Mouse (Mus musculus): ENCODE results near the gene Kif19a. TPM values are rescaled to one million over a fixed set of nuclear protein-coding genes. Genes with fewer than 3 reads are reported as not detected.

The Kif19a gene
- polyA plus RNA-seq, 1 experiment from 2014 or later: 0.58 TPM

GRCm38 (mm10) chr11:114795848-114796322 lies 30.7 kb downstream of the Kif19a start, which contains the start of gene Btbd17:
TSS of gene Btbd17 (minus strand) at chr11:114795945.
- Histone ChIP-seq H3K4me1 (peaks cover 21% of the 10 kb centered on the region), H3K27me3 (replicated peaks) (peaks cover 32% of the 10 kb centered on the region), H3K9me3 (no peaks in the 10 kb centered on the region), H3K9ac (no peak within 1 kb of the TSS), H3K4me3 (replicated peaks) (peak within 1 kb of the TSS; percentile 32), H3K36me3 (no peaks in the 10 kb centered on the region), H3K27ac (0 out of 2 replicates have a peak within 1 kb of the TSS, but pooled peaks have one; percentile 2), H3K4me2 (peak within 1 kb of the TSS; percentile 51)
- WGBS: 14% methylated on average over 4 of the region's 4 CpGs
- ATAC-seq (ENCODE audit: insufficient read depth, low FRiP score, low read depth): no peak

GRCm38 (mm10) chr11:114797176-114797575 lies 32.0 kb downstream of the Kif19a start:
- no peak for ATAC-seq (ENCODE audit: insufficient read depth, low FRiP score, low read depth)

GRCm38 (mm10) chr11:114797981-114798380 lies 32.8 kb downstream of the Kif19a start:
- Histone ChIP-seq H3K4me2 (no peak overlapping the region), H3K9me3 (no peaks in the 10 kb centered on the region), H3K4me3 (replicated peaks) (no peak overlapping the region), H3K27me3 (replicated peaks) (peaks cover 11% of the 10 kb centered on the region), H3K4me1 (peaks cover 9% of the 10 kb centered on the region; the same call in 1 of the 2 replicates), H3K36me3 (no peaks in the 10 kb centered on the region), H3K9ac (no peak overlapping the region), H3K27ac (no peak overlapping the region)
- no peak for ATAC-seq (ENCODE audit: insufficient read depth, low FRiP score, low read depth)
- WGBS: 79% methylated on average over 3 of the region's 3 CpGs

More at GRCm38 (mm10) chr11:114797176-114797575, 32.0 kb downstream of the Kif19a start:
- H3K4me1 ChIP-seq: peaks cover 12% of the 10 kb centered on the region
- no peaks in the 10 kb centered on the region for H3K9me3 ChIP-seq
- no peaks in the 10 kb centered on the region for H3K36me3 ChIP-seq
- WGBS: 90% methylated on average over 7 of the region's 7 CpGs
- H3K27ac ChIP-seq: no peak overlapping the region
- no peak overlapping the region for H3K4me2 ChIP-seq
- peaks cover 19% of the 10 kb centered on the region for H3K27me3 ChIP-seq (replicated peaks)
- no peak overlapping the region for H3K4me3 ChIP-seq (replicated peaks)
- no peak overlapping the region for H3K9ac ChIP-seq

GRCm38 (mm10) chr11:114798624-114799023 lies 33.4 kb downstream of the Kif19a start, which contains the start of gene Gpr142:
TSS of gene Gpr142 (plus strand) at chr11:114798924.
- H3K9ac ChIP-seq: no peak within 1 kb of the TSS
- H3K36me3 ChIP-seq: no peaks in the 10 kb centered on the region
- no peaks in the 10 kb centered on the region for H3K9me3 ChIP-seq
- 89% methylated on average over 3 of the region's 3 CpGs for WGBS
- H3K4me3 ChIP-seq (replicated peaks): no peak within 1 kb of the TSS
- H3K27ac ChIP-seq: no peak within 1 kb of the TSS
- H3K4me1 ChIP-seq: peaks cover 9% of the 10 kb centered on the region; the same call in 1 of the 2 replicates
- peaks cover 6% of the 10 kb centered on the region for H3K27me3 ChIP-seq (replicated peaks)
- ATAC-seq (ENCODE audit: insufficient read depth, low FRiP score, low read depth): no peak
- H3K4me2 ChIP-seq: no peak within 1 kb of the TSS

DNA sequence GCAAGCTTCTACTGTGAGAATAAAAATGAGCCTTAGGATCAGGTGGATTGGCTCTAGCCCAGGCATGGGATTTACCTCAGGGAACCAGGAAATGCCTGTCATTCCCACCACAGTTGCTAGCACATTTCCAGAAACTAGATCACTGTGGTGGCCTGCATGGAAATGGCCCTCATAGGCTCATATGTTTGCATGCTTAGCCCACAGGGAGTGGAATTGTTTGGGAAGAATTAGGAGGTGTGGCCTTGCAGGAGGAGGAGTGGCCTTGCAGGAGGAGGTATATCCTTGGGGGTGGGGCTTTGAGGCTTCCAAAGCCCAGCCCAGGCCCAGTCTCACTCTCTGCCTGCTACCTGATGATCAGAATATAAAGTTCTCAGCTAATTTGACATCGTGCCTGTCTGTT lies 36.7 kb downstream of the Kif19a start:
- Histone ChIP-seq H3K9ac (no peak overlapping the region), H3K4me1 (no peaks in the 10 kb centered on the region), H3K36me3 (no peaks in the 10 kb centered on the region), H3K4me2 (no peak overlapping the region), H3K27ac (no peak overlapping the region), H3K9me3 (no peaks in the 10 kb centered on the region), H3K27me3 (replicated peaks) (no peaks in the 10 kb centered on the region), H3K4me3 (replicated peaks) (no peak overlapping the region)
- 82% methylated on average over 1 of the region's 1 CpGs for WGBS
- no peak for ATAC-seq (ENCODE audit: insufficient read depth, low FRiP score, low read depth)

- 44% methylated on average over 15 of the region's 15 CpGs for WGBS
- Histone ChIP-seq H3K36me3 (no peaks in the 10 kb centered on the region), H3K9me3 (no peaks in the 10 kb centered on the region), H3K4me1 (peaks cover 7% of the 10 kb centered on the region), H3K9ac (no peak overlapping the region), H3K4me3 (replicated peaks) (no peak overlapping the region), H3K4me2 (no peak overlapping the region), H3K27ac (no peak overlapping the region), H3K27me3 (replicated peaks) (no peaks in the 10 kb centered on the region)
- ATAC-seq (ENCODE audit: insufficient read depth, low FRiP score, low read depth): no peak
These were observed 37.5 kb downstream of the Kif19a start for GRCm38 (mm10) chr11:114802540-114803267.

DNA sequence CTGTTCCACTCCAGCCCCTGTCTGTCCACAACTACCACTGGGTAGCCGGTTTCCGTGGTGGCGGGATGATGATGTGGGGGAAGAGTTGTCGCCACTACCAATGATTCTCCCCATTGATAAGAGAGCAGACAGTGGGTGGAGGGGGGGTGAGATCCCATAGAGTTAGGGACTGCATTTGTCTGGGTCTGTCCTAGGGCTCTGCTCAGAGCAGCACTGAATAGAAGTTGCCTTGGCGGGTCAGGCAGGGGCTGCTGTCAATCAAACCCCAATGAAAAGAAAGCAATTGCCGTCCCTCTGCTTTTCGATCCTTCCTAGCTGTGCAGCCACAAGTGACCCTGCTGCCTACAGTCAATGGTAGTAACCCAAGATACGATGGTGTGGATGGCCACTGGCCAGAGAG lies 38.8 kb downstream of the Kif19a start:
- H3K4me2 ChIP-seq: no peak overlapping the region
- H3K27me3 ChIP-seq (replicated peaks): no peaks in the 10 kb centered on the region
- no peak overlapping the region for H3K27ac ChIP-seq
- no peaks in the 10 kb centered on the region for H3K9me3 ChIP-seq
- no peak for ATAC-seq (ENCODE audit: insufficient read depth, low FRiP score, low read depth)
- no peak overlapping the region for H3K9ac ChIP-seq
- 58% methylated on average over 8 of the region's 8 CpGs for WGBS
- no peak overlapping the region for H3K4me3 ChIP-seq (replicated peaks)
- H3K4me1 ChIP-seq: peaks cover 7% of the 10 kb centered on the region
- no peaks in the 10 kb centered on the region for H3K36me3 ChIP-seq

DNA sequence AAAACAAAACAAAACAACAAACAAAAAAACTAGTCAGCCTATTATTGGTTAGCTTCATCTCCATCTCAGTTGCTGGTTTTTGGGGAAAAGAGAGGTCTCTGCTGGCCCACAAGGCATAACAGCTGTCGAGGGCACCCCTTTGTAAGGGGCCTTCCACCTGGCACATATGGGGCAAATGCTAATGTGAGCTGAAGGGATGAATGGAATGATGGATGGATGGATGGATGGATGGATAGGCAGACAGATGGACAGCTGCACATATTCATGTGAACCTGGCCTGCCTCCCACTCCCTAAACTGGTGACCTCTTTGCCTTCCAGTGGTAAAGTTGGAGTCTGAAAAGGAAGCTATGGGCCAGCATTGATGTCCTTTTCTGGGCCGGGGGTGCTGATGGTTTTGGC lies 41.8 kb downstream of the Kif19a start:
- 57% methylated on average over 2 of the region's 2 CpGs for WGBS
- Histone ChIP-seq H3K36me3 (no peaks in the 10 kb centered on the region), H3K4me1 (peaks cover 7% of the 10 kb centered on the region), H3K9me3 (no peaks in the 10 kb centered on the region), H3K27ac (no peak overlapping the region), H3K9ac (no peak overlapping the region), H3K4me3 (replicated peaks) (no peak overlapping the region), H3K4me2 (no peak overlapping the region), H3K27me3 (replicated peaks) (no peaks in the 10 kb centered on the region)
- no peak for ATAC-seq (ENCODE audit: insufficient read depth, low FRiP score, low read depth)

GRCm38 (mm10) chr11:114807686-114808427 lies 42.7 kb downstream of the Kif19a start:
- ATAC-seq (ENCODE audit: insufficient read depth, low FRiP score, low read depth): peak; percentile 59
- WGBS: 34% methylated on average over 14 of the region's 14 CpGs
- Histone ChIP-seq H3K4me1 (peaks cover 8% of the 10 kb centered on the region), H3K4me3 (replicated peaks) (no peak overlapping the region), H3K9ac (no peak overlapping the region), H3K27me3 (replicated peaks) (no peaks in the 10 kb centered on the region), H3K4me2 (no peak overlapping the region), H3K9me3 (no peaks in the 10 kb centered on the region), H3K36me3 (no peaks in the 10 kb centered on the region), H3K27ac (0 out of 2 replicates have a peak overlapping the region, but pooled peaks have one; percentile 5)

GRCm38 (mm10) chr11:114809371-114809770 lies 44.2 kb downstream of the Kif19a start:
- no peak for ATAC-seq (ENCODE audit: insufficient read depth, low FRiP score, low read depth)
- 82% methylated on average over 1 of the region's 1 CpGs for WGBS

GRCm38 (mm10) chr11:114810344-114810743 lies 45.2 kb downstream of the Kif19a start:
- H3K4me2 ChIP-seq: no peak overlapping the region
- no peaks in the 10 kb centered on the region for H3K36me3 ChIP-seq
- no peak for ATAC-seq (ENCODE audit: insufficient read depth, low FRiP score, low read depth)
- H3K27me3 ChIP-seq (replicated peaks): no peaks in the 10 kb centered on the region
- H3K4me3 ChIP-seq (replicated peaks): no peak overlapping the region
- WGBS: 35% methylated on average over 4 of the region's 4 CpGs
- H3K9ac ChIP-seq: no peak overlapping the region
- H3K9me3 ChIP-seq: no peaks in the 10 kb centered on the region
- H3K4me1 ChIP-seq: peaks cover 11% of the 10 kb centered on the region
- no peak overlapping the region for H3K27ac ChIP-seq

More at GRCm38 (mm10) chr11:114809371-114809770, 44.2 kb downstream of the Kif19a start:
- H3K4me2 ChIP-seq: no peak overlapping the region
- H3K36me3 ChIP-seq: no peaks in the 10 kb centered on the region
- no peak overlapping the region for H3K9ac ChIP-seq
- peaks cover 11% of the 10 kb centered on the region for H3K4me1 ChIP-seq
- H3K4me3 ChIP-seq (replicated peaks): no peak overlapping the region
- no peaks in the 10 kb centered on the region for H3K9me3 ChIP-seq
- H3K27me3 ChIP-seq (replicated peaks): no peaks in the 10 kb centered on the region
- no peak overlapping the region for H3K27ac ChIP-seq

DNA sequence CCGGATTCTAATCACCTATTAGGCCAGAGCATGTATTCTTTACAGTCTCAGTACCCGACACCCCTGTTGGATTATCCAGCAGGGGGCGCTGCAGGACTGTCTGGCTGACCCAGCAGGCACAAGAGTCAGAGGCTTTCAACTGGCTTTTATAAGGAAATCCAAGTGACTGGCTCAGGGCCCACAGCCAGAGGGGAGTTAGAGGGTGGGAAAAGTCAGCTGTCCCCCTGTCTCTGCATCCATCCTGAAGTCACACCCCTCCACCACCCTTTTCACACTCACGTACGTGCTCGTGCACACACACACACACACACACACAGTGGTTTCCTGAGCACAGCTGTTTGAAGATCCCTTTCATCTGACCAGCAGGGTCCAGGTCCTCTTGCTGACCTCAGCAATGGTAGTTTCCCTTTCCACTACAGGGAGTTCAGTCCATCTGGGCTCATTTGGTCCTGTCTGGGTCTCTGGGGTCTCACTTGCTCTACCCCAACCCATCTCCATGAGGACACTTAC lies 47.6 kb downstream of the Kif19a start:
- no peaks in the 10 kb centered on the region for H3K36me3 ChIP-seq
- peak; percentile 48; the same call in 1 of the 2 replicates for ATAC-seq (ENCODE audit: insufficient read depth, low FRiP score, low read depth)
- H3K9ac ChIP-seq: no peak overlapping the region
- no peak overlapping the region for H3K4me2 ChIP-seq
- H3K27ac ChIP-seq: no peak overlapping the region
- H3K4me3 ChIP-seq (replicated peaks): no peak overlapping the region
- no peaks in the 10 kb centered on the region for H3K9me3 ChIP-seq
- H3K4me1 ChIP-seq: peaks cover 4% of the 10 kb centered on the region; the same call in 1 of the 2 replicates
- 9% methylated on average over 6 of the region's 6 CpGs for WGBS
- H3K27me3 ChIP-seq (replicated peaks): no peaks in the 10 kb centered on the region

All from stomach, embryonic 15.5 days (tissue).